Mouse (Mus musculus): Measurements from ENCODE around the gene Pard6a. TPM values are rescaled to one million over a fixed set of nuclear protein-coding genes. Genes with fewer than 3 reads are reported as not detected.
A peak's percentile ranks its signal among the peaks of the same experiment; 100 is the strongest.

Pard6a gene
- polyA plus RNA-seq, 1 experiment: 82.9 TPM

DNA sequence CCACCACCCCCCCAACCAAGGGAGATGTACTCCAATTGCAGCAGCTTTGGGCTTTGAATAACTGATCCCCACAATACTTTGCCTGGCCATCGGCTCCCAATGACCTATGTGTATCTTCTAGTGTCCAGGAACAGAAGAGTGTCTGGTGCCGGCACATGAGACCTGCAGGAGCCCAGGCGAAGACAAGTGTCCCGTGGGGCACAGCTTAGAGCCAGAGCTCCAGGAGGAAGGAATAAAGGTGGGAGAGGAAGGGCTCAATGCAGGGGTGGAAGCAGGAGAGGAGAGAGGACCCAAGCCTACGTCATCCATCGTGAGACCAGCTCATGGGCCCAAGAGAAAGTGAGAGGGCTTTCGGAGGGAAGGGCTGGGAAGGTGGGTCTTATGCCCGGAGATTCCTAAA lies 7.7 kb downstream of the Pard6a start:
- Histone ChIP-seq H3K27me3 (ENCODE audit: control insufficient read depth, insufficient read depth, low read length) (no peaks in the 10 kb centered on the region), H3K4me1 (ENCODE audit: control insufficient read depth, insufficient read depth, low read length) (peaks cover 23% of the 10 kb centered on the region), H3K4me3 (ENCODE audit: control insufficient read depth, low read depth, low read length) (peak overlapping the region; percentile 90), H3K27ac (ENCODE audit: control insufficient read depth, insufficient read depth, low read depth, low read length) (no peak overlapping the region), H3K36me3 (ENCODE audit: control insufficient read depth, insufficient read depth, low read length) (no peaks in the 10 kb centered on the region)
- TF ChIP-seq POLR2A (IDR thresholded peaks at IDR 0.05; ENCODE audit: control insufficient read depth, low read depth, low read length) (no peak), CTCF (IDR thresholded peaks at IDR 0.05; ENCODE audit: control insufficient read depth, insufficient read depth, insufficient replicate concordance, low read depth, low read length) (no peak)

DNA sequence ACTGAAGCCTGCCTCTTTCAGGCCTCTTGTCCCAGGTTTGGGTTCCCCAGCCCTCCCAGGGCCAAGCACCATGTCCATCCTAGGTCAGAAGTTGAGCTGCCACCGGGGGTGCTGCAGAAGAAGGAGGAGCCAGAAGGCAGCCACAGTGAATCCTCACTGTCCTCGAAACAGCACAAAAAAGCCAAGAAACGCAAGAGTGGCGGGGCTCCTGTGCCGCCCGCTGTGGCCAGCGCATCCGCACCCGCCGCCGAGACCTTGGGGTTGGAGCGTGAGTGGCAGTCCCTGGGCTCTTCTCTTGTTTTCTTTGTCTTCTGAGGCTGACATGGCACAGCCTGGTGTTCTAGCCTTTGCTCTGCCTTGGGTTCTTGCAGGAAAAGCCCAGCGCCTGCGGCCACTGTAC lies 8.4 kb downstream of the Pard6a start:
- Histone ChIP-seq H3K27me3 (ENCODE audit: control insufficient read depth, insufficient read depth, low read length) (no peaks in the 10 kb centered on the region), H3K4me1 (ENCODE audit: control insufficient read depth, insufficient read depth, low read length) (peaks cover 20% of the 10 kb centered on the region), H3K27ac (ENCODE audit: control insufficient read depth, insufficient read depth, low read depth, low read length) (no peak overlapping the region), H3K4me3 (ENCODE audit: control insufficient read depth, low read depth, low read length) (peak overlapping the region; percentile 90), H3K36me3 (ENCODE audit: control insufficient read depth, insufficient read depth, low read length) (no peaks in the 10 kb centered on the region)
- TF ChIP-seq CTCF (IDR thresholded peaks at IDR 0.05; ENCODE audit: control insufficient read depth, insufficient read depth, insufficient replicate concordance, low read depth, low read length) (no peak), POLR2A (IDR thresholded peaks at IDR 0.05; ENCODE audit: control insufficient read depth, low read depth, low read length) (no peak)

DNA sequence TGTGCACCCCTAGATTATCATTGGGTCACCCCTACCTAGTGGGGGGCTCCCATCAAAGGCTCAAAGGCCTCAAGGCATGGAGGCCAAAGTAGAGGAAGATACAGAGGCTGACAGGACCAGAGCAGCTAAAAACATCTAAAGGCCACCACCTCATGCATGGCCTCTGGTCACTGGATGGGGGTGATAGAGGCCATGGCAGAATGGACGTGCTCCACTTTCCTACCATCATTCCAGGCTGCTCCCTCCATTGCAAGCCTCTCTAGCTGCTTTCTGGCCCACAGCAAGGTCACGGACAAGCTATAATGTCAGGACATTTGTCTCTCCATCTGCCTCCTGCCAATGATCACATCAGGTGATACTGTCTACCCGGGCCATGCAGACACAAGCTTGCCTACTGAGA lies 11.3 kb downstream of the Pard6a start:
- no peak overlapping the region for H3K4me3 ChIP-seq (ENCODE audit: control insufficient read depth, low read depth, low read length)
- peaks cover 25% of the 10 kb centered on the region for H3K4me1 ChIP-seq (ENCODE audit: control insufficient read depth, insufficient read depth, low read length)
- no peak for TF ChIP-seq CTCF (IDR thresholded peaks at IDR 0.05; ENCODE audit: control insufficient read depth, insufficient read depth, insufficient replicate concordance, low read depth, low read length)
- TF ChIP-seq POLR2A (IDR thresholded peaks at IDR 0.05; ENCODE audit: control insufficient read depth, low read depth, low read length): no peak
- H3K27ac ChIP-seq (ENCODE audit: control insufficient read depth, insufficient read depth, low read depth, low read length): no peak overlapping the region
- H3K36me3 ChIP-seq (ENCODE audit: control insufficient read depth, insufficient read depth, low read length): no peaks in the 10 kb centered on the region
- no peaks in the 10 kb centered on the region for H3K27me3 ChIP-seq (ENCODE audit: control insufficient read depth, insufficient read depth, low read length)

DNA sequence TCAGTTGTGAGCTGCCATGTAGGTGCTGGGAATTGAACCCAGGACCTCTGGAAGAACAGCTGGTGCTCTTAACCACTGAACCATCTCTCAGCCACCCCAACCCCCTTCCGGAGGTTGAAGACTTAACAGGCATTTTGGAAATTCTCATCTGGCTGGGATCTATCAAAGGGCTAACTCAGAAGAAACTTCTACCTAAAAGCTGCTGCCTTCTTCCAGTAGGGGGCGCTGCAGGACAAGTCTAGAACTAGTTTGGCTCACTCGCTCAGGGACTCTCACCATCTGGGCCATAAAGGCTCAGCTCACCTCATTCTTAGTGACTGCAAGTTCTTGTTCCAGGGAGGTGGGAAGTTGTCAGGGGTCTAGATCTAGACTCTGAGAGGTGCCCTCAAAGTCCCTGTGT lies 13.2 kb downstream of the Pard6a start:
- no peaks in the 10 kb centered on the region for H3K36me3 ChIP-seq (ENCODE audit: control insufficient read depth, insufficient read depth, low read length)
- H3K27me3 ChIP-seq (ENCODE audit: control insufficient read depth, insufficient read depth, low read length): no peaks in the 10 kb centered on the region
- peaks cover 16% of the 10 kb centered on the region for H3K4me1 ChIP-seq (ENCODE audit: control insufficient read depth, insufficient read depth, low read length)
- no peak overlapping the region for H3K27ac ChIP-seq (ENCODE audit: control insufficient read depth, insufficient read depth, low read depth, low read length)
- TF ChIP-seq CTCF (IDR thresholded peaks at IDR 0.05; ENCODE audit: control insufficient read depth, insufficient read depth, insufficient replicate concordance, low read depth, low read length) (peak; percentile 77; the same call in 1 of the 2 replicates), POLR2A (IDR thresholded peaks at IDR 0.05; ENCODE audit: control insufficient read depth, low read depth, low read length) (no peak)
- H3K4me3 ChIP-seq (ENCODE audit: control insufficient read depth, low read depth, low read length): no peak overlapping the region

DNA sequence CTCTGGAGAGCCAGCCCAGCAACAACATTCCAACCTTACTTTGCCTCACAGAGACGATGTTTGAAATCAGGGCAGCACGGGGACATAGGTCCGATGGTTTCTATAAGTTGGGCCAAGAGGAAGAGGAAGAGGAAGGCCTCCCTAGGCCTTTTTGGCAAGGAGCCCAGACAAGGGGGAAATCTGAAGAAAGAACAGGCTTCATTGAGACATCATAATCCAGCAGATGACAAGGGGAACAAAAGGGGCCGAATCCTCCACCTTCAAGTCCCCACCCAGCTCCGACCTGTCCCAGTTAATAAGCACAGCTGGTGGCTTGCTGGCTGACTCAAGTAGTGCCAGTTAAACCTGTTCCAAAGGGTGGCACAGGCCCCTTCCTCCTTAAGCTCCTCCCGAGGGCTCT lies 14.1 kb downstream of the Pard6a start:
- peaks cover 12% of the 10 kb centered on the region for H3K4me1 ChIP-seq (ENCODE audit: control insufficient read depth, insufficient read depth, low read length)
- TF ChIP-seq CTCF (IDR thresholded peaks at IDR 0.05; ENCODE audit: control insufficient read depth, insufficient read depth, insufficient replicate concordance, low read depth, low read length) (no peak), POLR2A (IDR thresholded peaks at IDR 0.05; ENCODE audit: control insufficient read depth, low read depth, low read length) (no peak)
- no peak overlapping the region for H3K27ac ChIP-seq (ENCODE audit: control insufficient read depth, insufficient read depth, low read depth, low read length)

DNA sequence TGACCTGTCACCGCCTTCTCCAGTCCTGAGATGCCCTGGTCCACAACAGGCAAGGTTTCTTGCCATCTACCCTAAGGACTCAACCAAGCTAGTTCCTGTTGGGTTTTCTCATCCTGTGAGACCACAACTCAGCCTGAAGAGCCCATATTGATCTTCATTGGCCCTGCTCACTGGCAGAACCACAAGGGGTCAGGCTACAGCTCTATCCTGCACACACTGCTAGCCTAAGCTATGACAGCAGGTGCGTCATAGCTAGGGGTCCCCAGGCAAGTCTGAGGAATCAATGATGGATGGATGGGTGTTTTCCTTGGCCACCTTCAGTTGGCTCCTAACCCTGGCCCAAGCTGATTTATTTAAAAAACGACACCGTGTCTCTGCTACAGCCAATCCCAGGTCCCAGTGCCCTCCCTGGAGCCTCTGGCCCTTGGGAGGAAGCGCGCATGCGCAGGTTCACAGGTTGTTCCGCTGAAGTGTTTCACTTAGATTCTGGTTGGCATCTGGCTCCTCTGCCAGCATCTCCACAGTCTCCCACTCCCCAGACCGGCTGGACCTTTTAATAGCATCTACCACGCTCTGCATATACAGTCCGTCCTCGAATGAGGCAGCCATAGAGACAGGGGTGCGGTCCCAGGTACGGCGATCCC lies 15.5 kb downstream of the Pard6a start:
- Histone ChIP-seq H3K27ac (ENCODE audit: control insufficient read depth, insufficient read depth, low read depth, low read length) (no peak overlapping the region), H3K4me3 (ENCODE audit: control insufficient read depth, low read depth, low read length) (peak overlapping the region; percentile 73), H3K4me1 (ENCODE audit: control insufficient read depth, insufficient read depth, low read length) (peaks cover 12% of the 10 kb centered on the region), H3K36me3 (ENCODE audit: control insufficient read depth, insufficient read depth, low read length) (no peaks in the 10 kb centered on the region), H3K27me3 (ENCODE audit: control insufficient read depth, insufficient read depth, low read length) (no peaks in the 10 kb centered on the region)
- TF ChIP-seq CTCF (IDR thresholded peaks at IDR 0.05; ENCODE audit: control insufficient read depth, insufficient read depth, insufficient replicate concordance, low read depth, low read length) (no peak), POLR2A (IDR thresholded peaks at IDR 0.05; ENCODE audit: control insufficient read depth, low read depth, low read length) (no peak)

More for the DNA sequence above, 14.1 kb downstream of the Pard6a start:
- Histone ChIP-seq H3K4me3 (ENCODE audit: control insufficient read depth, low read depth, low read length) (no peak overlapping the region), H3K27me3 (ENCODE audit: control insufficient read depth, insufficient read depth, low read length) (no peaks in the 10 kb centered on the region), H3K36me3 (ENCODE audit: control insufficient read depth, insufficient read depth, low read length) (no peaks in the 10 kb centered on the region)

DNA sequence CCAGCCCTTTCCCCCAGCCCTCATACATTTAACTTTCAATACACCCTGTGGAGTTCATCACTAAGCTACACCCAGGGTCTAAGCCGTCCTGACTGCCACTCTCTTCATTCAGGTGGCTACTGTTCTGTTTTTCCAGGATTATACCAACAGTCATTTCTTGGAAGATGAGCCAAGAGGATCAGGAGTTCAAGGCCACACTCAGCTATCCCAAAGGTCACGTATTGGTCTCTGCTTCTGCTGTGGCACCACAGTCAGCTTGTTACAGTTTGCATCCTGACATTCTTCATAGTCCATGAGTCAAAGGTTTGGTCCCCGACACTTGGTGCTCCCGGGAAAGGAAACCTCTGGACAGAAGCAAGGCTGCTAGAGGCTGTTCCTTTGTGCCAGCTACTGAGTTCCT lies 18.7 kb downstream of the Pard6a start:
- Histone ChIP-seq H3K4me3 (ENCODE audit: control insufficient read depth, low read depth, low read length) (no peak overlapping the region), H3K27ac (ENCODE audit: control insufficient read depth, insufficient read depth, low read depth, low read length) (no peak overlapping the region), H3K27me3 (ENCODE audit: control insufficient read depth, insufficient read depth, low read length) (no peaks in the 10 kb centered on the region), H3K4me1 (ENCODE audit: control insufficient read depth, insufficient read depth, low read length) (peaks cover 12% of the 10 kb centered on the region), H3K36me3 (ENCODE audit: control insufficient read depth, insufficient read depth, low read length) (no peaks in the 10 kb centered on the region)
- TF ChIP-seq CTCF (IDR thresholded peaks at IDR 0.05; ENCODE audit: control insufficient read depth, insufficient read depth, insufficient replicate concordance, low read depth, low read length) (no peak), POLR2A (IDR thresholded peaks at IDR 0.05; ENCODE audit: control insufficient read depth, low read depth, low read length) (no peak)
